Mouse (Mus musculus): ENCODE results near the gene Akr1a1. TPM values are rescaled to one million over a fixed set of nuclear protein-coding genes. Genes with fewer than 3 reads are reported as not detected.

Gene Akr1a1
- polyA plus RNA-seq, 2 experiments: 676 to 826 TPM

DNA sequence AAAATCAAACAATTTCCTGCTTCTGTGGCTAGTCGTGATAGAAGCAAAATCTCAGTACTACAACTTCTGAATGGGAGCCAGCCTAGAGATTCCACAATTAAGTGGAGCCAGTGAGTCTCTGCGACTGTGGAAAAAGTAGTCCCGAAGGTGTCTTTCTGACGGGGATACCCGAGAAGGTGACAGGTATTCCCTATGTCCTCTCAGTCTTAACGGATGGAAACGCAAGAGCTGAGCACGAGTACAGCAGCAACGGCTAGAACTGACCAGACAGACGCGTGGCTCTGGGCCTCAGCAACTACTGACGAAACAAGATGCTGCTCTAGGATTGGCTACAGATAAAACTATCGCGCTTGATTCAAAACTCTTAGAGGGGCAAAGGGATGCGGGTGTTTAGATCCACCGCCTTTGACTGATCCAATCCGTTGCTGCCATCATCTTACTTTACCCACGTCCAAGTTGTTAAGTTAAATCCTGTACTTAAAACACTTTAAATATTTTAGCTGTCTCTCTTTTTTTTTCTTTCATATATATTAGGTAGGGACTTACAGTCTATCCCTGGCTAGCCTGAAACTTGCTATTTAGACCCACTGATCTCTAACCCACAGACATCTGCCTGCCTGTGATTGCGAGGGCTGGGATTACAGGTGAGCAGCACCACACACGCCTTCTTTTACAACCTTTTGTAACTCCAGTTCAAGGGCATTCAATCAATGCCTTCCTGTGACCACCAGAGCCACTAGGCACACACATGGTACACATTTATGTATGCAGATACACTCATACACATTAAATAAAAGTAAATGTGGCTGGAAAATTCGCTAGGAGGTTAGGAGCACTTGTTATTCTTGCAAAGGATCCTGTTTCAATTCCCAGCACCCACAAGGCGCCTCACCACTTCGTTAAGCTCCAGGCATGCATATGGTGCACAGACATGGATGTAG is 23.5 kb downstream of the Akr1a1 start, which contains the start of gene Nasp:
Gene Nasp, minus strand, starts transcription at position 220 of the 941 bp plus-strand sequence.
- no peak for TF ChIP-seq POLR2A (IDR thresholded peaks at IDR 0.05; ENCODE audit: borderline replicate concordance, extremely low read depth, insufficient read depth, insufficient read length)

DNA sequence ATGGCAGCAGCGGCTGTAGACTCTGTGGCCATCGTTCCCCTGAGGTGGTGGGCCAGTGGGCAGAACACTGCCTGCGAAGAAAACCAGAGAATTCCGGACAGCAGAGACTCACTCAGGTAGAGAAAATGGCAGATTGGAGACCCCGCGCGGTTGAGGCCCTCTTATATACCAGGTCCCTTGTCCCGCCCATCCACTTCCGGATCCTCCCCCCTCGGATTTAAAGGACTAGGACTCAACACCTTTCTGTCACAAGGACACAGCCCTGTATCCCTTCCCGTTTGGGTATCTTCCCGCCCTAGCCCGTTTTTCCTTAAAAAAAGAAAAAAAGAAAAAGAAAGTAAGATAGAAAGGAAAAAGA is 24.1 kb downstream of the Akr1a1 start:
- Histone ChIP-seq H3K9me3 (ENCODE audit: control insufficient read depth, low read length) (no peaks in the 10 kb centered on the region), H3K4me3 (replicated peaks; ENCODE audit: low read length) (peak overlapping the region; percentile 100), H3K27ac (replicated peaks; ENCODE audit: low read depth, low read length) (peak overlapping the region; percentile 96), H3K9ac (ENCODE audit: low read depth, low read length, severe bottlenecking) (peak overlapping the region; percentile 93), H3K4me2 (replicated peaks; ENCODE audit: low read depth, low read length, severe bottlenecking) (peak overlapping the region; percentile 57), H3K36me3 (ENCODE audit: control insufficient read depth, insufficient read depth, low read length) (peaks cover 5% of the 10 kb centered on the region; the same call in 1 of the 2 replicates), H3K27me3 (ENCODE audit: control insufficient read depth, insufficient read depth, low read length) (no peaks in the 10 kb centered on the region), H3K4me1 (ENCODE audit: control insufficient read depth, insufficient read depth, low read length) (peaks cover 12% of the 10 kb centered on the region)
- DNase-seq (ENCODE audit: low spot score): peak; percentile 94
- peak; percentile 91 for ATAC-seq (ENCODE audit: low FRiP score, low read depth)
- peak; percentile 96; the same call in 1 of the 2 replicates for TF ChIP-seq POLR2A (IDR thresholded peaks at IDR 0.05; ENCODE audit: borderline replicate concordance, extremely low read depth, insufficient read depth, insufficient read length)
- WGBS: 0% methylated on average over 13 of the region's 13 CpGs

More for the DNA sequence above, 23.5 kb downstream of the Akr1a1 start, which contains the start of gene Nasp:
- H3K9me3 ChIP-seq (ENCODE audit: control insufficient read depth, low read length): no peaks in the 10 kb centered on the region
- peak; percentile 94 for DNase-seq (ENCODE audit: low spot score)
- H3K27ac ChIP-seq (replicated peaks; ENCODE audit: low read depth, low read length): peak within 1 kb of the TSS; percentile 96
- no peaks in the 10 kb centered on the region for H3K27me3 ChIP-seq (ENCODE audit: control insufficient read depth, insufficient read depth, low read length)
- peak; percentile 85 for ATAC-seq (ENCODE audit: low FRiP score, low read depth)
- peaks cover 5% of the 10 kb centered on the region; the same call in 1 of the 2 replicates for H3K36me3 ChIP-seq (ENCODE audit: control insufficient read depth, insufficient read depth, low read length)
- H3K4me1 ChIP-seq (ENCODE audit: control insufficient read depth, insufficient read depth, low read length): peaks cover 12% of the 10 kb centered on the region
- peak within 1 kb of the TSS; percentile 93 for H3K9ac ChIP-seq (ENCODE audit: low read depth, low read length, severe bottlenecking)
- H3K4me3 ChIP-seq (replicated peaks; ENCODE audit: low read length): peak within 1 kb of the TSS; percentile 100
- peak within 1 kb of the TSS; percentile 57 for H3K4me2 ChIP-seq (replicated peaks; ENCODE audit: low read depth, low read length, severe bottlenecking)
- WGBS: 5% methylated on average over 23 of the region's 23 CpGs

DNA sequence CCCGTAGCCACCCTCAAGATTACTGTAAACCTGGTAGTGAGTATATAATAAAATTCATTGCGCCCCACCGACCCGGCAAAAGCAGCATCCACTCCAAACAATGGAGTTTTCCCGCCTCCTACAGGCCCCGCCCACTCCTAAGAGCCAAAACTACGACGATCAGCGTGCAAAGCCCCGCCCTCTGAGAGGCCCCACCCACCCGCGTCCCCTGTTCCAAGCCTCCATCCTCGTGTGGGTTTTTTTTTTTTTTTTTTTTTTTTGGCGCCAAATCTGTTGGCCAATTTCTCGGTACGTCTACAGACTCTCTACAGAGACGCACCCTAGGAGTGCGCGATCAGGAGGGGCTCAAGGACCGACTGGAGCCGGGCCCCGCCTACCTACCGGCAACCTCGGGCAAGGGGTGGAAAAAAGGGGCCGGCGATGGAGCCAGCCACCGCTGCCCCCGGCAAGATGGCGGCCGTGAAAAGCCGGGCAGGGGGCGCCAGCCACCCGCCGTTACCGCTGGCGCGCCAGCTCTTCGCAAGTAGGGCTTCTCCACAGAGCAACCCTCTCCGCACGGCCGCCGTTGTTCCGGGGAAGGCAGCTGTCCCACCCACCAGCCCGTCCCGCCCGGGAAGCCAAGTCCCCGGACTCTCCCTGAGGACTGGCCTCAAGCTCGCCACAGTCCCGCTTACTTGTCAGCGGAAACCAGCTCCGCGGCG is 24.7 kb downstream of the Akr1a1 start:
- peak overlapping the region; percentile 100 for H3K4me3 ChIP-seq (replicated peaks; ENCODE audit: low read length)
- WGBS: 0% methylated on average over 43 of the region's 53 CpGs
- H3K9me3 ChIP-seq (ENCODE audit: control insufficient read depth, low read length): no peaks in the 10 kb centered on the region
- ATAC-seq (ENCODE audit: low FRiP score, low read depth): peak; percentile 86
- peak overlapping the region; percentile 57 for H3K4me2 ChIP-seq (replicated peaks; ENCODE audit: low read depth, low read length, severe bottlenecking)
- H3K36me3 ChIP-seq (ENCODE audit: control insufficient read depth, insufficient read depth, low read length): peaks cover 6% of the 10 kb centered on the region
- no peaks in the 10 kb centered on the region for H3K27me3 ChIP-seq (ENCODE audit: control insufficient read depth, insufficient read depth, low read length)
- peak; percentile 95 for DNase-seq (ENCODE audit: low spot score)
- no peak for TF ChIP-seq POLR2A (IDR thresholded peaks at IDR 0.05; ENCODE audit: borderline replicate concordance, extremely low read depth, insufficient read depth, insufficient read length)
- peak overlapping the region; percentile 96 for H3K27ac ChIP-seq (replicated peaks; ENCODE audit: low read depth, low read length)
- H3K9ac ChIP-seq (ENCODE audit: low read depth, low read length, severe bottlenecking): peak overlapping the region; percentile 93
- H3K4me1 ChIP-seq (ENCODE audit: control insufficient read depth, insufficient read depth, low read length): peaks cover 12% of the 10 kb centered on the region

DNA sequence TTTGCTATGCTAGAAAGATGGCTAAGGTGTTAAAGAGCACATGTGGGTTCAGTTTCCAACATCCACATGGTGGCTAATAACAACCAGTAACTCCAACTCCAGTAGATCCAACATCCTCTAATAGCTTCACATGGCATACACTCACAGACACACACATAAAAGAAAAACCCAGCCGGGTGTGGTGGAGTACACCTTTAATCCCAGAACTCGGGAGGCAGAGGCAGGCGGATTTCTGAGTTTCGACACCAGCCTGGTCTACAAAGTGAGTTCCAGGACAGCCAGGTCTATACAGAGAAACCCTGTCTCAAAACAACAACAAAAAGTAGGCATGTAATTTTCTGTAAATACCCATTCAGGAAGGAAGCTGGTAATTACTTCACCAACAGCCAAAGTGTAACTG is 26.6 kb downstream of the Akr1a1 start:
- WGBS: 90% methylated on average over 4 of the region's 4 CpGs
- no peak for DNase-seq (ENCODE audit: low spot score)
- Histone ChIP-seq H3K9me3 (ENCODE audit: control insufficient read depth, low read length) (no peaks in the 10 kb centered on the region), H3K4me2 (replicated peaks; ENCODE audit: low read depth, low read length, severe bottlenecking) (no peak overlapping the region), H3K4me3 (replicated peaks; ENCODE audit: low read length) (no peak overlapping the region), H3K27me3 (ENCODE audit: control insufficient read depth, insufficient read depth, low read length) (no peaks in the 10 kb centered on the region), H3K4me1 (ENCODE audit: control insufficient read depth, insufficient read depth, low read length) (peaks cover 12% of the 10 kb centered on the region), H3K9ac (ENCODE audit: low read depth, low read length, severe bottlenecking) (no peak overlapping the region), H3K36me3 (ENCODE audit: control insufficient read depth, insufficient read depth, low read length) (peaks cover 25% of the 10 kb centered on the region), H3K27ac (replicated peaks; ENCODE audit: low read depth, low read length) (no peak overlapping the region)
- ATAC-seq (ENCODE audit: low FRiP score, low read depth): no peak
- TF ChIP-seq POLR2A (IDR thresholded peaks at IDR 0.05; ENCODE audit: borderline replicate concordance, extremely low read depth, insufficient read depth, insufficient read length): no peak

DNA sequence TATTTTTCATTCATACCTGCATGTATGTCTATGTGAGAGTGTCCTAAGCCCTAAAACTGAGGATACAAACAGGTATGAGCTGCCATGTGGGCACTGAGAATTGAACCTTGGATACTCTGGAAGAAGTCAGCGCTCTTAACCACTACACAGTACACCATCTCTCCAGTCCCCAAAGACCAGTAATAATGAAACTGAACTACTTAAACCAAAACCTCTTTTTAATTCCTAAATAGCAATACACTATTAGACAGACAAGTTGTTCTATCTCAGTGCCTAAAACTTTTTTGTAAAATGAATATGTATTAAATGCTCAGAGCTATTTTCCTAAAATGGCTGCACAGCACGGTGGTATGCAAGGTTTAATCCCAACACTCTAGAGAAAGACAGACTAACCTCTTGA is 36.2 kb downstream of the Akr1a1 start:
- no peak overlapping the region for H3K4me2 ChIP-seq (replicated peaks; ENCODE audit: low read depth, low read length, severe bottlenecking)
- H3K9ac ChIP-seq (ENCODE audit: low read depth, low read length, severe bottlenecking): no peak overlapping the region
- 95% methylated on average over 2 of the region's 2 CpGs for WGBS
- DNase-seq (ENCODE audit: low spot score) (no peak), ATAC-seq (ENCODE audit: low FRiP score, low read depth) (no peak)
- H3K36me3 ChIP-seq (ENCODE audit: control insufficient read depth, insufficient read depth, low read length): peaks cover 84% of the 10 kb centered on the region
- H3K27ac ChIP-seq (replicated peaks; ENCODE audit: low read depth, low read length): no peak overlapping the region
- no peaks in the 10 kb centered on the region for H3K4me1 ChIP-seq (ENCODE audit: control insufficient read depth, insufficient read depth, low read length)
- H3K27me3 ChIP-seq (ENCODE audit: control insufficient read depth, insufficient read depth, low read length): no peaks in the 10 kb centered on the region
- no peaks in the 10 kb centered on the region for H3K9me3 ChIP-seq (ENCODE audit: control insufficient read depth, low read length)
- H3K4me3 ChIP-seq (replicated peaks; ENCODE audit: low read length): no peak overlapping the region
- TF ChIP-seq POLR2A (IDR thresholded peaks at IDR 0.05; ENCODE audit: borderline replicate concordance, extremely low read depth, insufficient read depth, insufficient read length): no peak
